Mouse (Mus musculus): ENCODE data around the gene Tcf7l1. TPM values are rescaled to one million over a fixed set of nuclear protein-coding genes. Genes with fewer than 3 reads are reported as not detected.

Gene Tcf7l1
- 4.0 and 5.3 TPM in 2 replicates for polyA plus RNA-seq (2012; rRNA removed)

GRCm38 (mm10) chr6:72788892-72789699 lies at the start of gene Tcf7l1:
Tcf7l1 (minus strand) TSS chr6:72789254.

GRCm38 (mm10) chr6:72616643-72617288 lies 172.3 kb downstream of the Tcf7l1 start, which contains the start of gene Tgoln1:
Tgoln1 (minus strand) TSS chr6:72617000.

DNA sequence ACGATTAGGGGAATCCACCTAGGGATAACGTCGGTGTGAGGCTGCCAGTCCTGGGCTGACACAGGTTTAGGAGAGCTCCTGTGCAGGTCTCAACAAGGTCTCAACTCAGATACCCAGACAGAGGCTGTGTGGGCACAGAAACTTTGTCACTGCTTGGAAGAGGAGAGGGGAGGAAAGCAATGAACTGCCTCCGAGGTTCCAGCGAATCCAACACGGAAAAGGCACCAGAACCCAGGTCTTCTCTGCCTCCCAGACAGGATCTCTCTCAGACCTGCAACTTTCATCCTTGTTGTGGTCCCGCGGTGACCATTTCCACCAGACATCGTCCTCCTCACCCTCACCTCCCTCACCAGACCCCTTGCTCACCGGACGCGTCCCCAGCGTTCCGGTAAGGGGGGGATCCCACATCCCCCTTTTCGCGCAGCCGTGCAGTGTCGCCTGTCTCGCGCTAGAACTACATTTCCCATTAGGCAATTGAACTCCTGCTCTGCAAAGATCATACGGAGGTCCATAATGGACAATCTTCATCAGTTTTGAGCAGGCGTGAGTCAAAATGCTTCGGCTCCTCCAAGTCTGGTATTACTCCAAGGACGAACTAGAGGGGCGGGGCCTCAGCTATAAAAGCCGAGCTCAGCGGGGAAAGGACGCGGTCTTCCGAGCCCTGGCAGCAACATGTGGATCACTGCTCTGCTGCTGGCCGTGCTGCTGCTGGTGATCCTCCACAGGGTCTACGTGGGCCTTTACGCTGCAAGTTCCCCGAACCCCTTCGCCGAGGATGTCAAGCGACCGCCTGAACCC lies 190.9 kb downstream of the Tcf7l1 start, which contains the start of the genes Elmod3 and Retsat:
TSS of gene Elmod3 (minus strand) at position 458 of the 798 bp plus-strand sequence.
TSS of gene Retsat (plus strand) at position 520 of the 798 bp plus-strand sequence.

Other genes with a start within 250 kb of the Tcf7l1 start
- 15.2 and 16.7 TPM in 2 replicates for gene Capg, start 244.9 kb downstream of the Tcf7l1 start, polyA plus RNA-seq (2012; rRNA removed)
- gene Elmod3, start 190.8 kb downstream of the Tcf7l1 start, polyA plus RNA-seq (2012; rRNA removed) = 5.0 TPM in 2 replicates
- gene Retsat, start 190.8 kb downstream of the Tcf7l1 start, polyA plus RNA-seq (2012; rRNA removed) = 39.8 and 42.0 TPM in 2 replicates
- gene Tgoln1, start 172.3 kb downstream of the Tcf7l1 start, polyA plus RNA-seq (2012; rRNA removed) = 14.1 and 14.2 TPM in 2 replicates
- gene Kcmf1, start 110.7 kb upstream of the Tcf7l1 start, polyA plus RNA-seq (2012; rRNA removed) = 26.9 and 28.2 TPM in 2 replicates
- gene Tmsb10, start 169.5 kb upstream of the Tcf7l1 start, polyA plus RNA-seq (2012; rRNA removed) = 278 and 307 TPM in 2 replicates

Measured in liver, embryonic 18 days (tissue).